Mouse (Mus musculus) lung, adult 2 months (tissue): ENCODE data around the gene Qser1.

Experiments used
- CTCF ChIP-seq: fragments of 200-500 bp; IDR thresholded peaks from 2 replicates; pipeline ENCODE4 v1.5.1; 2011; ENCODE audit warnings: mild to moderate bottlenecking, low read length, control low read depth; ENCODE audit not compliant: insufficient read depth
- POLR2A ChIP-seq: fragments of 200-500 bp; IDR thresholded peaks from 2 replicates; pipeline ENCODE4 v1.6.1; 2011; ENCODE audit warnings: low read depth, mild to moderate bottlenecking, control low read depth, low read length, borderline replicate concordance; ENCODE audit errors: extremely low read depth

GRCm38 (mm10) chr2:104710670-104711370 lies 105.7 kb downstream of the Qser1 start:
- TF ChIP-seq POLR2A: no peak
- no peak for TF ChIP-seq CTCF
